Mouse (Mus musculus) lung, postnatal 25 days (tissue): Measurements from ENCODE around the gene Gap43.
"Not testable (repeated sequence)": the region's sequence is repeated elsewhere in the genome, so short reads cannot be mapped to it uniquely, and the experiment has no call there.

ENCODE experiments used
- DNase-seq: peaks from one replicate; pipeline ENCODE4 v3.0.0; 2022; ENCODE audit warnings: low spot score

Gap43 gene

GRCm38 (mm10) chr16:42340021-42340768 is at the start of gene Gap43:
Gene Gap43, minus strand, starts transcription at chr16:42340651.
- DNase-seq: no peak

GRCm38 (mm10) chr16:42381328-42381838 is 40.9 kb upstream of the Gap43 start:
- no peak for DNase-seq

DNA sequence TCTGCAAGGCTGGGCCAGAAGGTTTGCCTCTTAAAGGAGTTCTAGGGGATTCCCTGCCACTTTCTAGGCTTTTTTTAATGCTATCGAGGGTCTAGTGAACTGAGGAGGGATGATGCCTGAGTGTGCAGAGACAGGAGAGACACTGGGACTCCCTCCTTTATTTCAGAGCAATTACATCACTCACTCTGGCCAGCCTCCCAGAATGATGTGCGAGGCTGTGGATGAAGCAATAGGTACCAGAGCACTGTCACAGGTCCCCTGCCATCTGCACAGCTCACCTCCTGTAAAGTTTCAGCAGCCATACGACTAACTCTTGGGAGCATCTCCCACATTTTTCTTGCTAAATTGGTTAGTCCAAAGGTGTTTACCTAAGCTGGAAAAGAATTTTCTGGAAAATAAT is 40.2 kb upstream of the Gap43 start:
- no peak for DNase-seq

GRCm38 (mm10) chr16:42370148-42370547 is 29.7 kb upstream of the Gap43 start:
- no peak for DNase-seq

- no peak for DNase-seq
Measured at GRCm38 (mm10) chr16:42369346-42369745, 28.9 kb upstream of the Gap43 start.

DNA sequence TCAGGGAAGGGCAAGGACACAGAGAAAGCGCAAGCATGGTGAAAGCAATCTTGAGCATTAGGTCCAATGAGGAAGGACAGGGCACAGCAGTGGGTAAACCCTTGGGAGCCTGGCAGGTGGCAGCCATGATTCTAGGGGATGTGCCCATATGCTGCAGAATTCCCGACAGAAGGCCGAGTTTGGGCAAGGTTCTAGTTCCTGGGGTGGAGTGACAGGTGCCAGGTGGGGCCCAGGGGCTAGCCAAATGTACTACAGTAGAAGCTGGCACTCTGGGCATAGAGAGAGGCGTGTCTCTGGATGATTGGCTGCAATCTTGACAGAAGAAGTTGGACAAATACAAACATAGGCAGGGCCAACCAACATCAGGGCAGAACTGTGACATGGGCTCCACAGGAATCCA is 19.6 kb upstream of the Gap43 start:
- no peak for DNase-seq

GRCm38 (mm10) chr16:42358058-42358457 is 17.6 kb upstream of the Gap43 start:
- DNase-seq: no peak

GRCm38 (mm10) chr16:42350076-42350475 is 9.6 kb upstream of the Gap43 start:
- no peak for DNase-seq

DNA sequence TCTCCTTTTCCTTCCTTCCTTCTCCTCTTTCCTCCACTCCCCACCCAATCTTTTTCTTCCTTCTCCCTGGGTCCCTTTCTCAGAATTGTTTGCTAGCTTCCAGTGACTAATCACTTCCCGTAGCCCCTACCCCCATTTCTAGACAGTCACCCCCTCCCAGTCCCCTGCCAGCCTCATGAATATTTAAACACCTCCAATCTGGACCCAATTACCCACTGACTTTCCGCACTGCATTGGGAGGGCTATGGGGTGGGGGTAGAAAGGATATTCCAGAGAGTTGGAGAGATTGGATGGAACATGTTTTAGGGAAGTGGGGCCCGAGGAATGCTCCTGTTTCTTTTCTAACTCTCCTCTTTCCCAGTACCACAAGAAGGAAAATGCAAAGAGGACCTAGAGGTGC is 414 bp upstream of the Gap43 start:
- DNase-seq: not testable (repeated sequence)

DNA sequence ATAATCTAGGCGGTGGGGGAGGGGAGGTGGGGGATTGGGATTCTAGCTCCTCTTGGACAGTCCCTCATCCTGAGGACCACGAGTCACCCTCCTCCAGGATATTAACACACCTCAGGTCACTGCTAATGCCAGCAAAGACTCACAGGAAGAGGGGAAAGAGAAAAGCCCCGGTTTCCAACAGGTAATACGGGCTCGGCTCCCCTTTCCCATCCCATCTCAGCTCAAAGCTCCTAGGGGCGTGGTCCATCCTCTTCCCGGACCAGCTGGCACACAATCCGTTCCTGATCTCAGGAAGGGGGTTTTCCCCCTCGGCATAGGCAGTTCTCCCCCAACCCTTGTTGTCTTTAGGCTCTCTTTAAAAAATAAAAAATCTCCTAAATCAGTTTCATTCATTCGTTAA is 939 bp downstream of the Gap43 start:
- no peak for DNase-seq

- no peak for DNase-seq
Measured at GRCm38 (mm10) chr16:42338987-42339386, 1.5 kb downstream of the Gap43 start.

GRCm38 (mm10) chr16:42338342-42338741 is 2.1 kb downstream of the Gap43 start:
- no peak for DNase-seq

DNA sequence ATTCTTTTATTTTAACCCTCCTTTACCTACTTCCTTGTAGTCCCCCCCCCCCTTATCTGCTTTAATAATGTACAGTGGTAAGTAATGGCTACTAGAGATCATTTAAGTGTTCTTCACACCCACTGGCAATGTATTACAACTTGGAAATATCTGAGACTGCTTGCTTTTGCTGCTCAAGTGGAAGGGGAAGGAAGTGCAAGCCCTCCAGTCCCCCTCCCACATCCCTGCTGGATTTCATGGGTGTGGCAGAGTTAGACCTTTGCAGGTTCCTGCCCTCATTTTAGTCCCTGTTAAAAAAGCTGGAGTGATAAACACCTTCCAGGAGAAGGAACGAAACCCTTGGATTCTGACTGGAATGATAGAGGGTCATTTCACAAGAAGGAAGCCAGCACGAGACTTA is 2.8 kb downstream of the Gap43 start:
- DNase-seq: no peak

- DNase-seq: no peak
Measured at GRCm38 (mm10) chr16:42336610-42337009, 3.8 kb downstream of the Gap43 start.

DNA sequence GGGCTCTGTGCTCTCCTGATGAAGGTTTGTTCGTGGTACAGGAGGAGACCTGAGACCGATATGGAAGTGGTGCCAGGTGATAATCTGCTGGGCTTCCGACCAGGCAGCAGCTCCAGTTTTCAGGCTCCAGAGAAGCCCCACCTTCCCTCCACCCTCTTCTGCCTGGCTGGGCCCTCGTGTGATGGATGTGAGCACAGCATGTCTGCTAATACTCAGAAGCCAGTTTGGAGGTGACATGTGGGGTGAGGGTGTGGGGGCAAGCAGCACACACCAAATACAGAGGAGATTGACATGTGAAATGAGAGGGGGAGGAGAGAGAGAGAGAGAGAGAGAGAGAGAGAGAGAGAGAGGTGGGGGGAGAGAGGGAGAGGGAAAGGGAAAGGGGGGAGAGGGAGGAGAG is 8.1 kb downstream of the Gap43 start:
- DNase-seq: no peak

DNA sequence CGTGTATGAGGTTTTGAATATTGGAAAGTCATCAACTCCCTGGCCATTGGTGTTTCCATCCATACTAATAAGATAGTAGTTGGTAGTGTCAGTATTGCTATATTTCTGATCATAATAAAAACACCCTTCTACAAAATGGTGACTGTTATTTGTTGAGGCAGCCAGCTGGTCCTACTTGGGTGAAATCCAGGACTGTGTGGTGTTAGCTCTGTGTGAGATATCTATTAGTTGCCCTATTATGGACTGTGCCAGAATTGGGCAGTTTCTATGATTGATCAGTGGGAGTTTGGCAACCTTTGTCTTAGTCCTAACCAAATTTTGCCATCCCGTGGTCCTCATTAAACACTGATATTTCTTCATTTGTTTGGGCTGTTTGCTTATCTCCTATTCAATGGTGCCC is 14.3 kb downstream of the Gap43 start:
- DNase-seq: no peak

GRCm38 (mm10) chr16:42325536-42325935 is 14.9 kb downstream of the Gap43 start:
- no peak for DNase-seq

DNA sequence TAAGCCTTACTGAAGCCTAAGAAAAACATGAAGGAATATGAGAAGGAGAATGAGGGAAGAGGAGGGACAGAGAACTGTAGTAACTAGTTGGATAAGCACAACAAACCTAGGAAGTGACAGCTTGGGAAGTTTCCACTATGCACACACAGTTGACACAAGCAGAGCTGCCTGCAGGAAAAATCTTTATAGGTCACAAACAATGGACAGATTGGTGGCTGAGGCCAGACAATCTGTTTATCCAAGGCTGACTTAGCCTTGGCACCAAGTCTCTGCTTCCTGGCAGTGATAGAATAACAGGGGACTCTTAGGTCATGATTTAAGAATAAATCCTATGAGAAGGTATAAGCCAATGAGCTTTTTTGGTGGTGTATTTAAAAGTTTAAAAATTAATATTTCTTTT is 20.6 kb downstream of the Gap43 start:
- peak; percentile 61 for DNase-seq

GRCm38 (mm10) chr16:42319365-42319764 is 21.1 kb downstream of the Gap43 start:
- no peak for DNase-seq

DNA sequence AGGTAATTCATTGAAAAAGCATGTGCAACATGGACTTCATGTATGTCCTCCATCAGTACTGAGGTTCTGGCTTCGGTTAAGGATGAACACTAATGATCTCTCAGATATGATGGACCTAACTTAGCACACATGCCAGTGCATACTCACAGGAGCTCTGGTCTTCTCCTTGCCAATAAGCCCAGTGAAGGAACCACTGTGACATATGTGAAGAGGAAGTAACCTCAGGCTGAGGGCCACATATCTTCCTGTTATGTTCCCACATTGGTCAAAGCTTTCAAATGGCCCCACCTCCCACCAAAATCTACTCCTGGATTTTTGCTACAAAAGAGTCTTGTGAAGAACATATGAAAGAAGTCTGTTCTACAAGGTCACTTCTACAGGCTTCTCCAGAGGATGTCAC is 28.3 kb downstream of the Gap43 start:
- DNase-seq: no peak

GRCm38 (mm10) chr16:42308761-42309160 is 31.7 kb downstream of the Gap43 start:
- DNase-seq: no peak

- no peak for DNase-seq
Measured at GRCm38 (mm10) chr16:42305934-42306701, 34.3 kb downstream of the Gap43 start.

GRCm38 (mm10) chr16:42303461-42303860 is 37.0 kb downstream of the Gap43 start:
- DNase-seq: no peak
